In the genomic region with DNA sequence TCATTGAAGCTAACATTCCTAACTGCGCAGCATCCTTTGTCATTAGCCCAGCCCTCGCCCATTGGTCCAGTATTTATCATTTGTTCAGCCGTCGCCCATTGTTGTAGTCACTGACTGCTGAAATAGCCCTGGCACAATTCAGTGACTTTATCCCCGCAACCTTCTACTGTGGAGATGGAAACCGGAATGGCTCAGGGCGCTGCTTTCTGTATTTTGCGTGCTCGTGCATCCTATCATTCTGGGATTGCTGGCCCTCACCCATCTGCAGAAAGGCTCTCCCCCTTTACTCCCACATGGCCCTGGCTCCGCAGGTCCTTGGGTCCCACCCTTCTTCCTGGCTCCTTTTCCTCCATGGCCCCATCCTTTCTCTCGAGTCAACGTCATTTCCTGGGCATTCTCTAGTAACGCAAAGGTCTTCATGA, we compare ENCODE assay signal across 8 mouse cellular contexts. TPM values are rescaled to one million over a fixed set of nuclear protein-coding genes. Genes with fewer than 3 reads are reported as not detected.
DNase-seq lines count a peak whose midpoint lies in the region; ATAC-seq lines count a peak whose summit lies in the region.

No protein-coding gene starts in this region.

- no peaks in the 10 kb centered on the region for H3K9me3 ChIP-seq in lung, embryonic 15.5 days
- no peaks in the 10 kb centered on the region for H3K9me3 ChIP-seq in forebrain, embryonic 15.5 days
- no peaks in the 10 kb centered on the region for H3K9me3 ChIP-seq in limb, embryonic 15.5 days
- no peaks in the 10 kb centered on the region for H3K9me3 ChIP-seq in neural tube, embryonic 15.5 days (replicated peaks)

- H3K36me3 ChIP-seq in lung, embryonic 15.5 days, result no peaks in the 10 kb centered on the region
- H3K36me3 ChIP-seq in forebrain, embryonic 15.5 days, result no peaks in the 10 kb centered on the region
- no peaks in the 10 kb centered on the region for H3K36me3 ChIP-seq in limb, embryonic 15.5 days
- H3K36me3 ChIP-seq in neural tube, embryonic 15.5 days, result no peaks in the 10 kb centered on the region

- WGBS in lung, embryonic 15.5 days, result 14% methylated on average over 13 of the region's 13 CpGs
- WGBS in forebrain, embryonic 15.5 days, result 8% methylated on average over 13 of the region's 13 CpGs
- 16% methylated on average over 13 of the region's 13 CpGs for WGBS in limb, embryonic 15.5 days
- 7% methylated on average over 13 of the region's 13 CpGs for WGBS in neural tube, embryonic 15.5 days

- no peak for ATAC-seq in lung, embryonic 15.5 days (ENCODE audit: borderline replicate concordance, extremely low read depth, low FRiP score, low TSS enrichment)
- ATAC-seq in forebrain, embryonic 15.5 days (replicated peaks), result peak; percentile 52
- ATAC-seq in limb, embryonic 15.5 days (ENCODE audit: insufficient number of reproducible peaks, low FRiP score, low TSS enrichment, low read depth), result no peak
- ATAC-seq in neural tube, embryonic 15.5 days (ENCODE audit: low FRiP score), result peak; percentile 72
- no peak for ATAC-seq in granulocyte monocyte progenitor cell, adult 5-6 weeks (replicated peaks; ENCODE audit: poor library complexity, severe bottlenecking)

- H3K27me3 ChIP-seq in lung, embryonic 15.5 days, result no peaks in the 10 kb centered on the region
- H3K27me3 ChIP-seq in forebrain, embryonic 15.5 days, result no peaks in the 10 kb centered on the region
- H3K27me3 ChIP-seq in limb, embryonic 15.5 days, result no peaks in the 10 kb centered on the region
- no peaks in the 10 kb centered on the region for H3K27me3 ChIP-seq in neural tube, embryonic 15.5 days (replicated peaks)

- DNase-seq in adrenal gland, adult (ENCODE audit: inconsistent age in 2 of 2, low spot score in 1 of 2), result peak; percentile 50 to 76
- no peak for DNase-seq in adrenal gland, postnatal 4 days (ENCODE audit: low spot score in 2 of 2)
- no peak for DNase-seq in lung, adult 18-20 months

- peak overlapping the region; percentile 60 for H3K4me3 ChIP-seq in lung, embryonic 15.5 days
- H3K4me3 ChIP-seq in forebrain, embryonic 15.5 days, result peak overlapping the region; percentile 50
- H3K4me3 ChIP-seq in limb, embryonic 15.5 days, result peak overlapping the region; percentile 56
- peak overlapping the region; percentile 72 for H3K4me3 ChIP-seq in neural tube, embryonic 15.5 days (replicated peaks)

- peak overlapping the region; percentile 58; the same call in 1 of the 2 replicates for H3K9ac ChIP-seq in lung, embryonic 15.5 days
- H3K9ac ChIP-seq in forebrain, embryonic 15.5 days (replicated peaks), result peak overlapping the region; percentile 57
- H3K9ac ChIP-seq in limb, embryonic 15.5 days, result no peak overlapping the region
- H3K9ac ChIP-seq in neural tube, embryonic 15.5 days (replicated peaks), result peak overlapping the region; percentile 55

- H3K4me2 ChIP-seq in lung, embryonic 15.5 days, result peak overlapping the region; percentile 91
- peak overlapping the region; percentile 63 for H3K4me2 ChIP-seq in forebrain, embryonic 15.5 days (replicated peaks)
- peak overlapping the region; percentile 86 for H3K4me2 ChIP-seq in limb, embryonic 15.5 days
- H3K4me2 ChIP-seq in neural tube, embryonic 15.5 days, result peak overlapping the region; percentile 75

- H3K4me1 ChIP-seq in lung, embryonic 15.5 days, result peaks cover 27% of the 10 kb centered on the region
- peaks cover 31% of the 10 kb centered on the region for H3K4me1 ChIP-seq in forebrain, embryonic 15.5 days
- H3K4me1 ChIP-seq in limb, embryonic 15.5 days, result peaks cover 27% of the 10 kb centered on the region
- peaks cover 40% of the 10 kb centered on the region for H3K4me1 ChIP-seq in neural tube, embryonic 15.5 days

- no peak overlapping the region for H3K27ac ChIP-seq in lung, embryonic 15.5 days
- peak overlapping the region; percentile 85 for H3K27ac ChIP-seq in forebrain, embryonic 15.5 days (replicated peaks)
- no peak overlapping the region for H3K27ac ChIP-seq in limb, embryonic 15.5 days
- peak overlapping the region; percentile 95 for H3K27ac ChIP-seq in neural tube, embryonic 15.5 days (replicated peaks)

RNA-seq across cellular contexts. Expression of a gene that starts 0.6 kb away (rescaled TPM):
- 10 to 100 TPM; 14.0 to 14.4 TPM for total RNA-seq in adrenal gland, postnatal 4 days (2021)
- 28.4 and 29.1 TPM in 2 replicates for polyA plus RNA-seq in lung, embryonic 15.5 days (2015; fragmentation: Nextera tagmentation; extraction: Ambion mirVana)
- 30.7 and 31.9 TPM in 2 replicates for polyA plus RNA-seq in forebrain, embryonic 15.5 days (2015; fragmentation: Nextera tagmentation; extraction: Ambion mirVana)
- polyA plus RNA-seq in limb, embryonic 15.5 days (2015; fragmentation: Nextera tagmentation; extraction: Ambion mirVana), result 34.2 and 39.9 TPM in 2 replicates
- 74.8 and 94.6 TPM in 2 replicates for polyA plus RNA-seq in neural tube, embryonic 15.5 days (2015; fragmentation: Nextera tagmentation; extraction: Ambion mirVana)
- 0.80 and 7.2 TPM in 2 replicates for total RNA-seq in granulocyte monocyte progenitor cell, adult 5-6 weeks (2014; fragmentation: Nextera tagmentation)
- total RNA-seq in granulocyte monocyte progenitor cell, adult 5-6 weeks (2017), result 0.30 TPM in 1 of 2 replicates, not detected in the other

RNA-seq across cellular contexts. Expression of a gene that starts 3.8 kb away (rescaled TPM):
- total RNA-seq in adrenal gland, postnatal 4 days (2021), result 100 to 1,000 TPM; 855 to 927 TPM
- 416 and 431 TPM in 2 replicates for polyA plus RNA-seq in lung, embryonic 15.5 days (2015; fragmentation: Nextera tagmentation; extraction: Ambion mirVana)
- 562 and 569 TPM in 2 replicates for polyA plus RNA-seq in forebrain, embryonic 15.5 days (2015; fragmentation: Nextera tagmentation; extraction: Ambion mirVana)
- 425 and 436 TPM in 2 replicates for polyA plus RNA-seq in limb, embryonic 15.5 days (2015; fragmentation: Nextera tagmentation; extraction: Ambion mirVana)
- polyA plus RNA-seq in neural tube, embryonic 15.5 days (2015; fragmentation: Nextera tagmentation; extraction: Ambion mirVana), result 479 and 502 TPM in 2 replicates
- total RNA-seq in granulocyte monocyte progenitor cell, adult 5-6 weeks (2014; fragmentation: Nextera tagmentation), result 563 and 623 TPM in 2 replicates
- 126 TPM in 2 replicates for total RNA-seq in granulocyte monocyte progenitor cell, adult 5-6 weeks (2017)

RNA-seq across cellular contexts. Expression of a gene that starts 15.1 kb away (rescaled TPM):
- 10 to 100 TPM; 60.9 to 62.4 TPM for total RNA-seq in adrenal gland, postnatal 4 days (2021)
- 70.5 TPM in 2 replicates for polyA plus RNA-seq in lung, embryonic 15.5 days (2015; fragmentation: Nextera tagmentation; extraction: Ambion mirVana)
- 162 and 164 TPM in 2 replicates for polyA plus RNA-seq in forebrain, embryonic 15.5 days (2015; fragmentation: Nextera tagmentation; extraction: Ambion mirVana)
- polyA plus RNA-seq in limb, embryonic 15.5 days (2015; fragmentation: Nextera tagmentation; extraction: Ambion mirVana), result 65.7 and 69.8 TPM in 2 replicates
- polyA plus RNA-seq in neural tube, embryonic 15.5 days (2015; fragmentation: Nextera tagmentation; extraction: Ambion mirVana), result 199 and 224 TPM in 2 replicates
- 10.3 and 17.5 TPM in 2 replicates for total RNA-seq in granulocyte monocyte progenitor cell, adult 5-6 weeks (2014; fragmentation: Nextera tagmentation)
- total RNA-seq in granulocyte monocyte progenitor cell, adult 5-6 weeks (2017), result 15.2 and 22.4 TPM in 2 replicates

RNA-seq across cellular contexts. Expression of a gene that starts 40.9 kb away (rescaled TPM):
- total RNA-seq in adrenal gland, postnatal 4 days (2021), result under 1 TPM in 1 of 2 experiments, not detected in 1; 0.14 TPM
- 0.38 and 1.1 TPM in 2 replicates for polyA plus RNA-seq in lung, embryonic 15.5 days (2015; fragmentation: Nextera tagmentation; extraction: Ambion mirVana)
- polyA plus RNA-seq in forebrain, embryonic 15.5 days (2015; fragmentation: Nextera tagmentation; extraction: Ambion mirVana), result 0.48 and 0.50 TPM in 2 replicates
- 50.2 and 50.5 TPM in 2 replicates for polyA plus RNA-seq in limb, embryonic 15.5 days (2015; fragmentation: Nextera tagmentation; extraction: Ambion mirVana)
- 1.3 and 6.9 TPM in 2 replicates for polyA plus RNA-seq in neural tube, embryonic 15.5 days (2015; fragmentation: Nextera tagmentation; extraction: Ambion mirVana)
- not detected in 2 replicates for total RNA-seq in granulocyte monocyte progenitor cell, adult 5-6 weeks (2014; fragmentation: Nextera tagmentation)
- total RNA-seq in granulocyte monocyte progenitor cell, adult 5-6 weeks (2017), result not detected in 2 replicates

RNA-seq across cellular contexts. Expression of a gene that starts 42.4 kb away (rescaled TPM):
- total RNA-seq in adrenal gland, postnatal 4 days (2021), result 100 to 1,000 TPM; 364 to 381 TPM
- 927 and 1,006 TPM in 2 replicates for polyA plus RNA-seq in lung, embryonic 15.5 days (2015; fragmentation: Nextera tagmentation; extraction: Ambion mirVana)
- 1,149 and 1,206 TPM in 2 replicates for polyA plus RNA-seq in forebrain, embryonic 15.5 days (2015; fragmentation: Nextera tagmentation; extraction: Ambion mirVana)
- polyA plus RNA-seq in limb, embryonic 15.5 days (2015; fragmentation: Nextera tagmentation; extraction: Ambion mirVana), result 1,045 and 1,117 TPM in 2 replicates
- polyA plus RNA-seq in neural tube, embryonic 15.5 days (2015; fragmentation: Nextera tagmentation; extraction: Ambion mirVana), result 1,232 and 1,344 TPM in 2 replicates
- 318 and 455 TPM in 2 replicates for total RNA-seq in granulocyte monocyte progenitor cell, adult 5-6 weeks (2014; fragmentation: Nextera tagmentation)
- total RNA-seq in granulocyte monocyte progenitor cell, adult 5-6 weeks (2017), result 124 and 129 TPM in 2 replicates

Comparison
In these comparisons a context has a peak if more than half of its experiments do, and no peak if none do; other contexts are left out.
1. DNase-seq: peak in adrenal gland, adult (2 of 2); none in adrenal gland, postnatal 4 days (0 of 2) and lung, adult 18-20 months (0 of 2).
2. ATAC-seq: peak in forebrain, embryonic 15.5 days (single experiment) and neural tube, embryonic 15.5 days (single experiment); none in lung, embryonic 15.5 days (single experiment), limb, embryonic 15.5 days (single experiment) and granulocyte monocyte progenitor cell, adult 5-6 weeks (single experiment).
3. H3K27ac ChIP-seq: peak in forebrain, embryonic 15.5 days (single experiment) and neural tube, embryonic 15.5 days (single experiment); none in lung, embryonic 15.5 days (single experiment) and limb, embryonic 15.5 days (single experiment).
4. Peak in every context shown above with its lines, with median percentiles within 50 percentile points of each other: H3K4me2 ChIP-seq and H3K4me3 ChIP-seq.